Mouse (Mus musculus) heart, adult 18-20 months (tissue): Measurements from ENCODE around the gene Limd1. TPM values are rescaled to one million over a fixed set of nuclear protein-coding genes. Genes with fewer than 3 reads are reported as not detected.
"Not testable (repeated sequence)": the region's sequence is repeated elsewhere in the genome, so short reads cannot be mapped to it uniquely, and the experiment has no call there.

Source experiments
- DNase-seq, 2 experiments: peaks; one replicate each; pipeline ENCODE4 v3.0.0; 2021 to 2022; ENCODE audit warnings: mixed read lengths in 1 of 2
- long read RNA-seq, 2 experiments: library from polyadenylated mRNA; stranded (forward); transcript quantifications; one replicate each; pipeline ENCODE4 v2.0.0; 2021
- total RNA-seq, 2 experiments: library from RNA; stranded (reverse); gene quantifications; 2 replicates each; pipeline ENCODE4 v1.2.3; 2021

The Limd1 gene
- total RNA-seq: 10 to 100 TPM; 32.8 to 37.1 TPM
- long read RNA-seq, experiment 1, full-length matches to known transcripts: 25 of 27 reads
- long read RNA-seq, experiment 1, partial matches to known transcripts: 0 of 27 reads
- long read RNA-seq, experiment 1, other reads (novel, unspliced or antisense): 2 of 27 reads
- long read RNA-seq, experiment 2, full-length matches to known transcripts: 10 of 15 reads
- long read RNA-seq, experiment 2, partial matches to known transcripts: 1 of 15 reads
- long read RNA-seq, experiment 2, other reads (novel, unspliced or antisense): 4 of 15 reads

DNA sequence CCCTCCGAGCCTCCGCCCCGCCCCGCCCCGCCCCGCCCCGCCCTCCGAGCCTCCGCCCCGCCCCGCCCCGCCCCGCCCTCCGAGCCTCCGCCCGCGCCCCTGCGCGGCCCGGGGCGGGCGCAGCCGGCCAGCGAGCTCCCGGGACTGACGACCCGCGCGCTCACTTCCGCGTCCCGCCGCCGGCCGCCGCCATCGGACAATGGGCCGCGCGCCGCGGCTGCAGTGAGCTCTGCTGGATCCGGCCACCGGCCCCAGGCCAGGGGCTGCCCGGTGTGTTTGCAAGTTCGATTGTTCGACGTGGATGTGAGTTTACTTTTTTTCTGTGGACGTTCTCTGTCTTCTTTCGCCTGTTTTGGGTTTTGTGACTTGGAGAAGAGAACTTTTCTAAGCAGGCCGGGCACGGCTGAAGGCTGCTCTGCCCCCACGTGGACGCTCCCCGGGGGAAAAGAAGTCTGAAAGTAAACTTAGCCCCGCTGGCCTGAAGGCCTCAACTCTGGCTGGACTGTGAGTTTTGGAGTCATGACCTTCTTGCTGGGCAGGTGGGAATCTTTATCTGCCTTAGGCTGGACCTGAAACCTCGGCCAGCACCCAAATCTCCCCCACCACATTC lies at the start of gene Limd1:
TSS of gene Limd1 (plus strand) at position 121 of the 610 bp plus-strand sequence.
- DNase-seq: peak; percentile 85 to 87

- no peak for DNase-seq
Observed at GRCm38 (mm10) chr9:123429863-123430262, 48.6 kb upstream of the Limd1 start.

- DNase-seq: no peak
Observed at GRCm38 (mm10) chr9:123430973-123431372, 47.5 kb upstream of the Limd1 start.

DNA sequence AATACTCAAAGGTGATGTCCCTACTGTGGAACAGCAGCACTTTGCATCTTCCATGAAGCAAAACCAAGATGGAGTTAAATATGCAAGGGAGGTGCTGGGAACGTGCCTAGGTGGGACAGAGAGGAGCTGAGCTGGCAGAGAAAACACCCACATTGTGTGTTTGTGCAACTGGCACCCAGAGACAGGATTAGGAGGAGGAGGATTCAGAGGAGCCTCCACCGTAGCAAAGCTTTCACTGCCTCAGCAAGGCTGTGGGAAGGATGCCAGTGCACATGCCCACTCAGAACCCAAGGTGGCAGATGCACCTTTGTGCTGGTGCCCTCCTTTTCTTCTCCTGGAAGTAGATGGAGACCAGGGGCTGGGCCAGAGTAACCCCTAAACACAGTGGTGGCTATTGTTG lies 40.3 kb upstream of the Limd1 start:
- DNase-seq: no peak

DNA sequence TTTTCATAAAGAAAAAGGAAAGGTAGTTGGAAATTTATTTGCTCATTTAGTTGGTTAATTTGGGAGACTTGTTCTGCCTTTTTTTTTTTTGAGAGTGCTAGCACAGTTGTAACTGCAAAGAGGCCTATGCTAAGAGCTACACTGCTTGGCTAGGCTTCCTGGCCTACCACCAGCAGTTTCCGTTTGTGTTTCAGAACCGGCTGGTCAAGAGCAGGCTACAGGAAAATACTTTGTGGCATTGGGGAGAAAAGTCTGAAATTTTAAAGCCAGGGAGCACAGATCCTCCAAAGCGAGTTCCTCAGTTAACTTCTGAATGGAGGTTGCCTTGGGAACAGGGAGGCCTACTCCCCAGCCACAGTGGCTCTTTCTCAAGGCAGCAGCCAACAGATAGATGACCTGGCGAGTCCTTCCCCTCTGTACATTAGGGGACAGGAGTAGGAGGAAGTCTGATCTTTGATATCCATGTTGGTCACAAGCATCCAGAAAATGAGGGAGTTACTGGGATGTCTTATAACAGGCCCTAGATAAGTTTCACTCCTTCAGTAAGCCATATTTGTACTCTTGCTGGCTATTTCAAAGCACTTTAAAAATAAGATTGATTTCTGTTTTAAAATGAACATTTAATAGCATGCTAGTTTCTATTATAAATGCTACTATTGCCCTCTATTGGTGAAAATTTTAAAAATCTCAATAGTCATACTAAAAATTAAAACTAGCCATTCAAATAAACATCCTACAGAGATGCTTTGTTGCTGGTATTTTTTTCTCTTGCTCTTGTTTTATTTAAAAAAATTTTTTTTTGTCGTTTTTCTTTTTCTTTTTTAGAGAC lies 38.1 kb upstream of the Limd1 start:
- DNase-seq: peak; percentile 59 to 68

DNA sequence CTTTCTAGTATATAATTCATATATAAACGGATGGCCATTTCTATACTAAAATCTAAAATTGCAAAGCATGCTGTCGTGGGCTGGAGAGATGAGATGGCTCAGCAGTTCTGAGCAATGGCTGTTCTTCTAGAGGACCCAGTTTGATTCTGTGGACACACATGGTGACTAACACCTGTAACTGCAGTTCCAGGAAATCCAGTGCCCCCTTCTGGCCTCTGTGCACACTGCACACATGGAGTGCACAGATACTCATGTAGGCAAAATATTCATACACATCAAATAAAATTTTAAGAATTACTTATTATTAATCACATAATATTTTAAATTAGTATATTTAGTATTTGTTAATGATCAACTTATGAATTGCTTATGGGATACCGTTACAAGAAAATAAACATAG lies 31.4 kb upstream of the Limd1 start:
- not testable (repeated sequence) for DNase-seq

DNA sequence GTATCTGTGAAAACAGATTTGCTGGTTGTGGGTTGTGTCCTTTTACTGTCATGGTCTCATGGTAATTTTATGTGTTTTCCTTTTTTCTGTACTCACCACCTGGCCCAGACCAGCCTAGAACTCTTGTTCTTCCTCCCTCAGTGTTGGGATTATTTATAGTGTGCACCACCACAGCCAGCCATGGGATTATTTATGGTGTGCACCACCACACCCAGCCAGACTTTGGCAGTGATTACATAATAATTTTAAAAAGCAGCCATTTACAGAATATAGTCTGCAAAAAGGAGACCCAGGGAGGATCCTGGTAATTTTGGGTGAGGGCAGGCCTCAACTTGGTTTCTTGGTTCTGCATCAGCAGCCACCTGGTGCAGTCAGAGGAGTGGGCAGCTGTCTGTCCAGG lies 29.9 kb upstream of the Limd1 start:
- DNase-seq: no peak

GRCm38 (mm10) chr9:123450174-123450573 lies 28.3 kb upstream of the Limd1 start:
- DNase-seq: peak; percentile 42 to 88

- no peak for DNase-seq
Observed at GRCm38 (mm10) chr9:123451772-123452171, 26.7 kb upstream of the Limd1 start.

DNA sequence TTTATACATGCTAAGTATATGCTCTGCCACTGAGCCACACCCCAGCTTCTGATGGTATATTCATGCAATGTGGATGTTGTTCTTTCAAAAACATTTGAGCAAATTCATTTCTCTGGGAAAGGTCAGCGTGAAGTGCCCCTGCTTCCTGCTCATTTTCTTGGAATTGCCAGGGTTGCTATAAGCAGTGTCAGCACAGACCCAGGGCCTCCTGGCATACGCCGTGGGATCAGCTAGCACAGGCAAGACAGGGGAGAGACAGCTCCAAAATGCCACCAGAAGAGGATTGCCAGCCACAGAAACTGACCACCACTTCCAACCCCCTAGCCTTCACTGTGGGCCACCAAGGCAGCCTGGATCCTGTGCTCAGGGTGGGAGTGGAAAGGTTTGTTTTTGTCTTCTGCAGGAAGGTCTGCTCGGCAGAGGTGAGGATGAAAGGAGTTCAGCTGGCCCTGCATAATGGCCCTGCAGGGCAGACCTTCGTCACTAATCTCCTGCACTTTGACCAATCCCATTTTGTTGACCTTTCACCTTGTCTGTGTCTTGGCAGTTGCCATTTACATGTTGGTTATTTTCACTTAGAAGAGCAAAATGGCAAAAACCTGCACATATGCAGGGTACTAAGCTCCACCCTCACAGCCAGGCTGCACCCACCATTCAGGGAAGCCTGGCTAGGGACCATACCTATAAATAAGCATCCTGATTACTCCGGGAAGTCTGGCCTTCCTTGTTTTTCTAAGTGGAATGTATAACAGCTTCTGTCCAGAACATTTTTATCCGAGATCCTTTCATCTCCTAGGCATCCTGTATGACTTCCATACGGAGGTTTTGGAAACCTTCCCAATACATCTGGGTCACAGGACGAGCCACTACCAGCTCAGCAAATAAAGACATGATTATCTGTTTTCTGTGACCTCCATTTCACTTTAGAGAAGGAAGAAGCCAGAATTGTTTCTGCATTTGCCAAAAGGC lies 21.6 kb upstream of the Limd1 start:
- DNase-seq: peak; percentile 39 to 44

- peak; percentile 50 to 61 for DNase-seq
Observed at GRCm38 (mm10) chr9:123457603-123458002, 20.9 kb upstream of the Limd1 start.

GRCm38 (mm10) chr9:123467141-123467620 lies 11.3 kb upstream of the Limd1 start:
- peak; percentile 69 to 79 for DNase-seq

DNA sequence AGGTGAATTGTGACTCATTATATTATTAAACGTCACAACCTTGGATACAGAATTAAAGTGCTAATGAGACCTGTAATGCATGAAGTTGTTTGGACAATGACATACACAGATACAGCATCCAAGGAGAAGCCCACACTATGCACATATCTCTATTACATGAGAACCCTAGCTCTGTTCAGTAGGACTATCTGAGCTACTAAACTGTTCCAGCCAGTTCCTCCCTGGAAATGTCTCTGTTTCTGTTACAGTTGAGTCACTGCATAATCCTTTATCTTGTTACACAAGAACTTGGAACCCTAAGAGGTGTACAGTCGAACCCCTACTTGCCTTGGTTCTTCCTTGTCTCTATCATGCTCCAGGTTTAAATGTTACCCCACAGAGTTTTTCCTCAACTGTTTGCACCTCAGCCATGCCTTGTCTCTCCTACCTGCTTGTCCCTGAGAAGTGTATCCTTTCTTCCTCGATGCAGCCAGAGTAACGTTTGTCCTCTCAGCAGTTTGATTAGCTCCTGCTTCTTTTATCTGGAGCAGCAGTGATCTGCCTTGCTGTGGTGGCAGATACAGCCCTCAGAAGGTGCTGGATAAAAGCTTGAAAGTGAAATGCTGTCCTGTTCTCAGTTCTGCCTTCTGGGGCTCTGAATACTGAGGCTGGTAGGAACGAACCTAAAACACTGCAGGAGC lies 10.0 kb upstream of the Limd1 start:
- no peak for DNase-seq

- no peak for DNase-seq
Observed at GRCm38 (mm10) chr9:123469087-123469486, 9.4 kb upstream of the Limd1 start.

DNA sequence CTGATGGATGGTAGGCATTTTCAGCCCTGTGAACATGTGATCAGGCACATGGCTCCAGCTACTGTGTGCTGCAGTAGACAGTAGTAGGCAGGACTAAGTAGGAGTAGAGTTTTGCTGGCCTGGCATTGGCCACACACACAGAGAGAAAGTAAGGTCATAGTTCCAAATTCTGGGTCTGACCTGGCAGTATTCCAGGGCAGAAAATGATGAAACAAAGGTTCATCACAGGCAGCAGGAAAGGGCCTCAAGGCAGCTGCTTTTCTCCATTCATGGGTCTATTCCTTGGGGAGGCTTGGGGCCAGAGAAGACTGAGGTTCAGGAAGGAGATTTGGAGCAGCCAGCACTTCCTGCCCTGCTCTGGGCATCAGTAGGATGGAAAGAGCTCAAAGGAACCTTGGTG lies 5.1 kb upstream of the Limd1 start:
- DNase-seq: no peak

- no peak for DNase-seq
Observed at GRCm38 (mm10) chr9:123475569-123475968, 2.9 kb upstream of the Limd1 start.

DNA sequence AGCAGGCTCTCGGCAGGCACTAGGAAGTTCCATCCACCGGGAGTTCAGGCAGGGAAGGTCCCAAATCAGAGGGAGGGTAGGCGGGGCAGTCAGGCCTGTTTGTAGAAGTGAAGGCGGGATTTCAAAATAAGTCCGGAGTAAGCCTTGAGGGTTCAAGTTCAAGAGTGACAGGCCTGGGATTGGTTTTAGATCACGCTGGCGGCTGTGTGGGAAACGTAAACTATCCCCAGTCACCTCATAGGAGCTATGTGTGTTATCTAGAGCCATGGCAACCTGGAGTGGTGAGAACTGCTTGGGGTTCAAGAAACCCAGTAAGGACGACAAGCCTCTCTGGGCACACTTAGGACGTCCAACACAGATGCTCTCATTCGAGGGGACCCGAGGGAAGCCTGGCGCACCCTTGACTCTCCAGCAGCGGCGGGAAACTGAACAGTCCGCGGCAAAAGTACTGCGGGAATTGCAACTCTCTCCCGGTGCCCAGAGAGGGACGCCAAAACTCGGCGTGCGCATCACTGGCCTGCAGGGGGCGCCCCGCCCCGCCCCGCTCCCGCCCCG lies 398 bp upstream of the Limd1 start:
- DNase-seq: peak; percentile 61 to 76

GRCm38 (mm10) chr9:123479196-123479669 lies 727 bp downstream of the Limd1 start:
- DNase-seq: no peak

GRCm38 (mm10) chr9:123479876-123480252 lies 1.4 kb downstream of the Limd1 start:
- no peak for DNase-seq

DNA sequence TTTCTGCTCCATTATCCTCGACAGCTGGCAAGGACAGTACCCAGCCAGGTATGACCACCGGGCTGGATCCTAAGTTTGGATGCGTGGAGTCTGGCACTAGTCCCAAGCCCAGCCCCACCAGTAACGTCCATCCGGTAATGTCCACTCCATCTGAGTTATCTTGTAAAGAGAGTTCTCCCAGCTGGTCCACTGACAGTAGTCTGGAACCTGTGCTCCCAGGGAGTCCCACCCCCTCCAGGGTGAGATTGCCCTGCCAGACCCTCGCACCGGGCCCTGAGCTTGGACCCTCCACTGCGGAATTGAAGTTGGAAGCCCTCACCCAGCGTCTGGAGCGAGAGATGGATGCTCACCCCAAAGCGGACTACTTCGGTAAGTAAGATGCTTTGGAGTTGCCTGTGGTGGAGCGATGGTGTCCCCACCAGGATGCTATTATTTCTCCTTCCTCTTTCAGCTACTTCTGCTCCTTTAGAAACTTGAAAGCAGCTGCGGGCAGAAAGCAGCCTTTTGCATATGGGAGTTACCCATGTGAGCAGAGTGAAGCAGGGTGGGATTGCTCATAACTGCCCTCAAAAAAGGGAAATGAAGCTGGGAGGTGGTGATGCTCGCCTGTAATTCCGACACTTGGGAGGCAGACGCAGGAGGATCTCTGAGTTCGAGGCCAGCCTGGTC lies 1.9 kb downstream of the Limd1 start:
- DNase-seq: peak in 1 of 2 experiments; percentile 60
